Mouse (Mus musculus) stomach, postnatal 0 days (tissue): ENCODE results near the gene Adam1b.

ENCODE experiments used
- CTCF ChIP-seq: IDR thresholded peaks from 2 replicates; pipeline ENCODE4 v1.5.1; 2016; ENCODE audit warnings: antibody characterized with exemption, low read depth, mild to moderate bottlenecking, moderate library complexity
- EP300 ChIP-seq: optimal IDR thresholded peaks from 2 replicates; pipeline ENCODE3; 2016; ENCODE audit warnings: antibody characterized with exemption

DNA sequence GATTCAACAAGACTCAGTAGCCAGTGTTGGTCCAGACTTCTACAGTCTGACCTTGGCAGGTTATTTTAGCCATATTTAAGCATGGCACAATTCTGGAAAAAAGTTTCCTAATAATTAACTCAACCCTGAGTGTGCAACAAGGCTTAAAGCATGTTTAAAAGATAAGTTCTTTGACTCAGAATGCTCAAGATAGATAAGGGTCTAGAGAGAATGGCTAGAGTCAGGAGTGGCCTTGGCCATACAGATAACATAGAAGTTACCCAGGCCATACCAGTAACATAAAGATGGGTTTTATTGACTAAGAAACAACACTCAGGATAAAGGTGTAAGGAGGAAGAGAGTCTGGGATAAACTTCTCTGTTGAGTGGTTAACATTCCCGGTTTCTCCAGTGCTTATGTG lies 27.2 kb downstream of the Adam1b start:
- TF ChIP-seq EP300, result no peak
- TF ChIP-seq CTCF, result no peak
